Mouse (Mus musculus) hindbrain, embryonic 16.5 days (tissue): ENCODE measurements around the gene Ppp1r11. TPM values are rescaled to one million over a fixed set of nuclear protein-coding genes. Genes with fewer than 3 reads are reported as not detected.

Experiments used
- ATAC-seq: fragments of 200-750 bp; cut with Nextera tagmentation; 2 replicates; pipeline ENCODE4 v1.8.0; 2017; ENCODE audit warnings: moderate TSS enrichment, moderate library complexity
- H3K27ac ChIP-seq: fragments of 300-500 bp; sonication (generic); 2 replicates; pipeline ENCODE4 v1.5.1; 2014; ENCODE audit warnings: low read depth, mild to moderate bottlenecking, control low read depth, low read length, moderate library complexity
- H3K27me3 ChIP-seq: fragments of 300-500 bp; sonication (generic); replicated peaks from 2 replicates; pipeline ENCODE4 v1.6.1; 2014; ENCODE audit warnings: low read length; ENCODE audit not compliant: control insufficient read depth, insufficient read depth
- H3K36me3 ChIP-seq: fragments of 300-500 bp; sonication (generic); 2 replicates; pipeline ENCODE4 v1.6.1; 2014; ENCODE audit warnings: mild to moderate bottlenecking, low read length, moderate library complexity, mixed read lengths; ENCODE audit not compliant: control insufficient read depth, insufficient read depth
- H3K4me1 ChIP-seq: fragments of 300-500 bp; sonication (generic); 2 replicates; pipeline ENCODE4 v1.6.1; 2014; ENCODE audit warnings: low read depth, low read length; ENCODE audit not compliant: control insufficient read depth, insufficient read depth
- H3K4me2 ChIP-seq: fragments of 300-500 bp; sonication (generic); 2 replicates; pipeline ENCODE4 v1.6.1; 2014; ENCODE audit warnings: mild to moderate bottlenecking, low read length, control low read depth, moderate library complexity
- H3K4me3 ChIP-seq: fragments of 300-500 bp; sonication (generic); 2 replicates; pipeline ENCODE4 v1.5.1; 2014; ENCODE audit warnings: mild to moderate bottlenecking, low read length, control low read depth, moderate library complexity
- H3K9ac ChIP-seq: fragments of 300-500 bp; sonication (generic); 2 replicates; pipeline ENCODE4 v1.6.1; 2014; ENCODE audit warnings: low read depth, mild to moderate bottlenecking, control low read depth, low read length, moderate library complexity
- H3K9me3 ChIP-seq: fragments of 300-500 bp; sonication (generic); 2 replicates; pipeline ENCODE4 v1.6.1; 2014; ENCODE audit warnings: mild to moderate bottlenecking, low read length, moderate library complexity; ENCODE audit not compliant: control insufficient read depth
- WGBS: fragments of 180-500 bp; shearing (Covaris S2); extraction: QIAGEN DNeasy Blood & Tissue Kit; methylation state at CpG from one replicate; pipeline ENCODE4 v1.1.7; 2014; 5-methylcytosine and 5-hydroxymethylcytosine counted together
- polyA plus RNA-seq: library from polyadenylated mRNA; unstranded; fragments of >200 nt; fragmentation: Nextera tagmentation; extraction: Ambion mirVana; gene quantifications from 2 replicates; pipeline ENCODE4 v1.2.1, GENCODE M21; 2015

Ppp1r11 gene
- polyA plus RNA-seq, 1 experiment from 2014 or later = 165 TPM

DNA sequence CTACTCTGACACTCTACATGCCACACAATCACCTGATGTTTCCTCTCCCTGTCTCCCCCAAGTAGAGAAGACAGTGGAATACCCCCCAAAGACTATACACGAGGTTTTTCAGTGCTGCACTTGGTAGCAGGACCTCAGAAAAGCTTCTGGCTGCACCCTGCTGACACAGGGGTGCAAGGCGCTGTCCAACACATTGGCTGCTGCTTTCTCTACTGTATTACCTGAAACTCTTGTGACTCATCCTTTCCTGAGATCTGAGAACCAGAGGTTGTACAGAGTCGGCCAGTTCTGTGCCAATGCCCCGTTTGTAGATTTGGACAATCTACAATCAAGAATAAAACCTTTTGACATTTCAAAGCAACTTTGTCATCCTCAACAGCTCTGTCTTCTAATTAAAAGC is 41.7 kb downstream of the Ppp1r11 start:
- Histone ChIP-seq H3K27me3 (no peaks in the 10 kb centered on the region), H3K4me3 (no peak overlapping the region), H3K27ac (no peak overlapping the region), H3K4me2 (no peak overlapping the region), H3K4me1 (no peaks in the 10 kb centered on the region), H3K9me3 (no peaks in the 10 kb centered on the region), H3K36me3 (no peaks in the 10 kb centered on the region), H3K9ac (no peak overlapping the region)
- 66% methylated on average over 4 of the region's 4 CpGs for WGBS
- ATAC-seq = no peak

GRCm38 (mm10) chr17:36908235-36908634 is 43.3 kb downstream of the Ppp1r11 start:
- Histone ChIP-seq H3K36me3 (no peaks in the 10 kb centered on the region), H3K27me3 (no peaks in the 10 kb centered on the region), H3K9ac (no peak overlapping the region), H3K4me2 (no peak overlapping the region), H3K4me3 (no peak overlapping the region), H3K27ac (no peak overlapping the region), H3K4me1 (no peaks in the 10 kb centered on the region), H3K9me3 (no peaks in the 10 kb centered on the region)
- 53% methylated on average over 1 of the region's 1 CpGs for WGBS
- no peak for ATAC-seq

DNA sequence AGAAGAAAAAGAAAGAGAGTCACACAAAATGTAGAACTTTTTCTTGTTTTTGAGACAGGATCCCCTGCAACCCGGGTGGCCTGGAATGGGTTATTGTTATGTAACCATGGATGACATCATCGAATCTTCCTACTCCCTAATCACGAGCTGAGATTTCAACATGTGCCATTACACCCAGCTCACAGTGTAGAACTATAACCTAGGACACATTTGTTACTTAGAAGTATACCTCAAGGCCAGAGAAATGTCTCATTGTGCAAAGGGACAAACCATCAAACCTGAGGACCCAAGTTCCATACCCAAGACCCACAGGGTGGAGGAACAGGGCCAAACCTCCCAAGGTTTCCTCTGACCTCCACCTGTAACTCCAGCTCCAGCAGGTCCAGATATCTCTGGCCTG is 47.9 kb downstream of the Ppp1r11 start:
- no peak overlapping the region for H3K27ac ChIP-seq
- H3K4me3 ChIP-seq = no peak overlapping the region
- H3K27me3 ChIP-seq = no peaks in the 10 kb centered on the region
- ATAC-seq = no peak
- H3K36me3 ChIP-seq = no peaks in the 10 kb centered on the region
- H3K4me1 ChIP-seq = no peaks in the 10 kb centered on the region
- 79% methylated on average over 3 of the region's 3 CpGs for WGBS
- no peak overlapping the region for H3K4me2 ChIP-seq
- H3K9ac ChIP-seq = no peak overlapping the region
- H3K9me3 ChIP-seq = no peaks in the 10 kb centered on the region

- Histone ChIP-seq H3K4me3 (no peak overlapping the region), H3K4me1 (no peaks in the 10 kb centered on the region), H3K4me2 (no peak overlapping the region), H3K36me3 (no peaks in the 10 kb centered on the region), H3K9ac (no peak overlapping the region), H3K9me3 (no peaks in the 10 kb centered on the region), H3K27me3 (no peaks in the 10 kb centered on the region), H3K27ac (no peak overlapping the region)
- whole genome bisulfite sequencing = 41% methylated on average over 1 of the region's 1 CpGs
- ATAC-seq = no peak
Observed at GRCm38 (mm10) chr17:36900691-36901090, 50.9 kb downstream of the Ppp1r11 start.

DNA sequence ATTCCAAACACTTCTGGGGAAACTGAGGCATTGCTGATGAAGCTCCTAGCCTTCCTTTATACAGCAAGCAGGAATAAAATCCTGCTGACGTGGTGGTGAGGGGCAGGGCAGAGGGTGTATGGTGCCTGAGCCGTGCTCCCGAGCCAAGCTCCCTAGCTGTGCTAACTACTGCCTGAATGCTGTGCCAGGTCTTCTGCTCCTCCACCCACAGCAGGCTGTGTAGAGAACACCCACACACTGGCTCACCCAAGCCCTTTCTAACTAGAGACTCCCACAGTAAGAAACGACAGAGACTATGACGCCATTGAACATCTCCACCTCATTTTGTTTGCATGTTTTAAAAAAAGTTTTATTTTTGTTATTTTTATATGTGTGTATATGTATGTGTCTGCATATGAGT is 51.5 kb downstream of the Ppp1r11 start:
- Histone ChIP-seq H3K27ac (no peak overlapping the region), H3K27me3 (no peaks in the 10 kb centered on the region), H3K4me3 (no peak overlapping the region), H3K4me2 (no peak overlapping the region), H3K36me3 (no peaks in the 10 kb centered on the region), H3K9me3 (no peaks in the 10 kb centered on the region), H3K9ac (no peak overlapping the region), H3K4me1 (no peaks in the 10 kb centered on the region)
- WGBS = 85% methylated on average over 5 of the region's 5 CpGs
- ATAC-seq = no peak

DNA sequence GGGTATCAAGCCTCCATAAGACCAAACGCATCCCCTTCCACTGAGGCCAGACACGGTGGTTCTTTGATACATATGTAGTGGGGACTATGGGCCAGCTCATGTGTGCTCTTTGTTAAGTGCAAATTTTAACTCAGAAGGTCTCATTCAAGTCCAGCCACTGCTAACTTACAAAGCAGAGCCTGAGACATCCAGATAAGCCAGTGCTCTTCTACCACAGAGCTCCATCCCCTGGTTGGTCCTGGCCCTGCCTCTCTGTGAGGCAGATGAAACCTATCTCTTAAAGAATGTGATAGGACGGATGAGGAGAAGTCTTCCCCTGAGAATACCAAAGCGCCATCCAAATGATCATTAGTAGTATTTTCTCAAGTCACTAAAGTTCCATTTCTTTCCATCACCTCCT is 52.2 kb downstream of the Ppp1r11 start:
- ATAC-seq = no peak
- Histone ChIP-seq H3K9ac (no peak overlapping the region), H3K27ac (no peak overlapping the region), H3K36me3 (no peaks in the 10 kb centered on the region), H3K4me1 (no peaks in the 10 kb centered on the region), H3K4me3 (no peak overlapping the region), H3K4me2 (no peak overlapping the region), H3K9me3 (no peaks in the 10 kb centered on the region), H3K27me3 (no peaks in the 10 kb centered on the region)
- WGBS = 85% methylated on average over 4 of the region's 4 CpGs

Other genes starting within 250 kb of the Ppp1r11 start
- gene H2-M10.5, start 178.8 kb downstream of the Ppp1r11 start, polyA plus RNA-seq = not detected in 2 replicates
- gene H2-M10.6, start 139.6 kb downstream of the Ppp1r11 start, polyA plus RNA-seq = not detected in 2 replicates
- 49.5 and 53.8 TPM in 2 replicates for gene Trim26, start 114.6 kb downstream of the Ppp1r11 start, polyA plus RNA-seq
- 0.90 and 1.1 TPM in 2 replicates for gene Trim15, start 84.5 kb downstream of the Ppp1r11 start, polyA plus RNA-seq
- 0.78 and 1.2 TPM in 2 replicates for gene Trim10, start 82.2 kb downstream of the Ppp1r11 start, polyA plus RNA-seq
- gene Trim40, start 61.6 kb downstream of the Ppp1r11 start, polyA plus RNA-seq = 0.08 TPM in 1 of 2 replicates, not detected in the other
- gene Trim31, start 53.6 kb downstream of the Ppp1r11 start, polyA plus RNA-seq = not detected in 2 replicates
- gene Rnf39, start 8.8 kb downstream of the Ppp1r11 start, polyA plus RNA-seq = 1.6 and 2.6 TPM in 2 replicates
- 48.8 and 51.7 TPM in 2 replicates for gene Znrd1, start 6.8 kb upstream of the Ppp1r11 start, polyA plus RNA-seq
- 4.5 and 5.6 TPM in 2 replicates for gene Znrd1as, start 6.9 kb upstream of the Ppp1r11 start, polyA plus RNA-seq
- 0.36 and 0.50 TPM in 2 replicates for gene 2410137M14Rik, start 29.5 kb upstream of the Ppp1r11 start, polyA plus RNA-seq
- gene H2-M5, start 37.8 kb upstream of the Ppp1r11 start, polyA plus RNA-seq = 2.4 and 2.6 TPM in 2 replicates
- gene Zfp57, start 49.4 kb upstream of the Ppp1r11 start, polyA plus RNA-seq = 206 and 224 TPM in 2 replicates
- 1.6 and 1.9 TPM in 2 replicates for gene Mog, start 71.7 kb upstream of the Ppp1r11 start, polyA plus RNA-seq
- 82.9 and 85.5 TPM in 2 replicates for gene Gabbr1, start 94.2 kb upstream of the Ppp1r11 start, polyA plus RNA-seq
- gene Olfr90, start 136.8 kb upstream of the Ppp1r11 start, polyA plus RNA-seq = 0.09 TPM in 1 of 2 replicates, not detected in the other
- gene Olfr91, start 146.5 kb upstream of the Ppp1r11 start, polyA plus RNA-seq = not detected in 2 replicates
- not detected in 2 replicates for gene Olfr92, start 168.3 kb upstream of the Ppp1r11 start, polyA plus RNA-seq
- gene Olfr93, start 209.8 kb upstream of the Ppp1r11 start, polyA plus RNA-seq = not detected in 2 replicates
- not detected in 2 replicates for gene Ubd, start 242.2 kb upstream of the Ppp1r11 start, polyA plus RNA-seq
- gene Olfr94, start 249.3 kb upstream of the Ppp1r11 start, polyA plus RNA-seq = 0.20 TPM in 1 of 2 replicates, not detected in the other